Mouse (Mus musculus) heart, adult 2 months (tissue): Measurements from ENCODE around the gene Thop1. TPM values are rescaled to one million over a fixed set of nuclear protein-coding genes. Genes with fewer than 3 reads are reported as not detected.
A peak's percentile ranks its signal among the peaks of the same experiment; 100 is the strongest.

Experiments
- DNase-seq, 2 experiments: peaks; one replicate each; pipeline ENCODE4 v3.0.0; 2021
- H3K27ac ChIP-seq: fragments of 200-600 bp; 2 replicates; pipeline ENCODE4 v1.8.1; 2022
- H3K27me3 ChIP-seq: fragments of 200-500 bp; 2 replicates; pipeline ENCODE4 v1.6.1; 2012; ENCODE audit warnings: mild to moderate bottlenecking, low read length, inconsistent platforms, mixed read lengths; ENCODE audit not compliant: control insufficient read depth, insufficient read depth
- H3K36me3 ChIP-seq: fragments of 200-500 bp; 2 replicates; pipeline ENCODE4 v1.6.1; 2012; ENCODE audit warnings: low read length, inconsistent platforms; ENCODE audit not compliant: control insufficient read depth, insufficient read depth
- H3K4me1 ChIP-seq: fragments of 200-500 bp; 2 replicates; pipeline ENCODE4 v1.6.1; 2011; ENCODE audit warnings: low read length; ENCODE audit not compliant: control insufficient read depth, insufficient read depth
- H3K4me3 ChIP-seq: fragments of 200-600 bp; 2 replicates; pipeline ENCODE4 v1.8.1; 2022
- H3K79me2 ChIP-seq: fragments of 200-500 bp; replicated peaks from 2 replicates; pipeline ENCODE4 v1.6.1; 2012; ENCODE audit warnings: mild to moderate bottlenecking, inconsistent platforms, low read length, moderate library complexity, mixed read lengths; ENCODE audit not compliant: control insufficient read depth, insufficient read depth
- H3K9ac ChIP-seq: fragments of 200-500 bp; 2 replicates; pipeline ENCODE4 v1.6.1; 2012; ENCODE audit warnings: low read depth, mild to moderate bottlenecking, control low read depth, inconsistent platforms, low read length, mixed read lengths
- CTCF ChIP-seq: fragments of 200-600 bp; IDR thresholded peaks from 2 replicates; pipeline ENCODE4 v1.8.1; 2022; ENCODE audit warnings: antibody characterized with exemption, mild to moderate bottlenecking, moderate library complexity
- EP300 ChIP-seq: fragments of 200-500 bp; IDR thresholded peaks from 2 replicates; pipeline ENCODE4 v1.6.1; 2011; ENCODE audit warnings: low read depth, low read length, control low read depth; ENCODE audit not compliant: insufficient read depth
- POLR2A ChIP-seq: fragments of 200-500 bp; IDR thresholded peaks from 2 replicates; pipeline ENCODE4 v1.6.1; 2011; ENCODE audit warnings: mild to moderate bottlenecking, low read depth, low read length, control low read depth; ENCODE audit not compliant: insufficient read depth
- WGBS: fragments of 180-500 bp; shearing (Covaris S2); methylation state at CpG from one replicate; pipeline ENCODE4 v1.1.7; 2018; 5-methylcytosine and 5-hydroxymethylcytosine counted together
- intact Hi-C: fragments of 180-260 bp; cut with DNase I; formaldehyde crosslinking; loops from one replicate; pipeline ENCODE4 v1.15.1; 2025
- polyA plus RNA-seq: library from polyadenylated mRNA; depleted of rRNA; stranded (reverse); fragments of >200 nt; gene quantifications from 2 replicates; pipeline ENCODE4 v1.2.3, GENCODE M21; 2012
- total RNA-seq, 2 experiments: library from RNA; stranded (reverse); gene quantifications; 2 replicates each; pipeline ENCODE4 v1.2.3; 2021

Gene Thop1
- total and polyA plus RNA-seq, 3 experiments: 11.3 to 15.5 (median 15.2) TPM

GRCm38 (mm10) chr10:81089216-81089615, 19.4 kb downstream of the Thop1 start:
- H3K36me3 ChIP-seq: no peaks in the 10 kb centered on the region
- DNase-seq: no peak
- intact Hi-C loops: no loop called here
- WGBS: 38% methylated on average over 2 of the region's 2 CpGs
- TF ChIP-seq EP300: no peak
- no peak for TF ChIP-seq CTCF
- no peak for TF ChIP-seq POLR2A
- no peaks in the 10 kb centered on the region for H3K27me3 ChIP-seq
- no peaks in the 10 kb centered on the region for H3K79me2 ChIP-seq
- no peak overlapping the region for H3K4me3 ChIP-seq
- no peak overlapping the region for H3K9ac ChIP-seq
- no peaks in the 10 kb centered on the region for H3K4me1 ChIP-seq
- H3K27ac ChIP-seq: no peak overlapping the region

- Histone ChIP-seq H3K36me3 (no peaks in the 10 kb centered on the region), H3K79me2 (no peaks in the 10 kb centered on the region), H3K9ac (no peak overlapping the region), H3K27ac (no peak overlapping the region), H3K4me3 (no peak overlapping the region), H3K27me3 (no peaks in the 10 kb centered on the region), H3K4me1 (no peaks in the 10 kb centered on the region)
- no peak for DNase-seq
- TF ChIP-seq EP300: no peak
- TF ChIP-seq CTCF: no peak
- TF ChIP-seq POLR2A: no peak
- 73% methylated on average over 7 of the region's 7 CpGs for WGBS
- intact Hi-C loops: no loop called here
Measured at GRCm38 (mm10) chr10:81090621-81091020, 20.8 kb downstream of the Thop1 start.

- Histone ChIP-seq H3K79me2 (no peaks in the 10 kb centered on the region), H3K9ac (no peak overlapping the region), H3K27me3 (no peaks in the 10 kb centered on the region), H3K36me3 (no peaks in the 10 kb centered on the region), H3K27ac (no peak overlapping the region), H3K4me3 (no peak overlapping the region), H3K4me1 (no peaks in the 10 kb centered on the region)
- peak; percentile 26 to 51 for DNase-seq
- 42% methylated on average over 22 of the region's 22 CpGs for WGBS
- intact Hi-C loops: no loop called here
- TF ChIP-seq CTCF (no peak), POLR2A (no peak), EP300 (no peak)
Measured at GRCm38 (mm10) chr10:81092465-81093250, 22.8 kb downstream of the Thop1 start.

GRCm38 (mm10) chr10:81094931-81095678, 25.3 kb downstream of the Thop1 start:
- 59% methylated on average over 9 of the region's 9 CpGs for whole genome bisulfite sequencing
- H3K9ac ChIP-seq: no peak overlapping the region

GRCm38 (mm10) chr10:81105565-81106112, 35.8 kb downstream of the Thop1 start, which contains the start of gene Map2k2:
Gene Map2k2, plus strand, starts transcription at chr10:81105915.
- Histone ChIP-seq H3K79me2 (peaks cover 7% of the 10 kb centered on the region; the same call in 1 of the 2 replicates), H3K36me3 (no peaks in the 10 kb centered on the region), H3K9ac (peak within 1 kb of the TSS; percentile 89), H3K27me3 (no peaks in the 10 kb centered on the region), H3K4me1 (peaks cover 3% of the 10 kb centered on the region; the same call in 1 of the 2 replicates), H3K27ac (peak within 1 kb of the TSS; percentile 99), H3K4me3 (peak within 1 kb of the TSS; percentile 97)
- intact Hi-C loops: loop anchor here (1.0 to 2.0 kb wide), 3 partner anchors 32 to 71 kb away; partner anchors contain the start of gene Eef2
- TF ChIP-seq EP300: peak; percentile 70; the same call in 1 of the 2 replicates
- TF ChIP-seq POLR2A: peak; percentile 99
- no peak for TF ChIP-seq CTCF
- under 1% methylated on average over 56 of the region's 56 CpGs for WGBS
- DNase-seq: peak; percentile 97 to 99

More at GRCm38 (mm10) chr10:81094931-81095678, 25.3 kb downstream of the Thop1 start:
- no peak for DNase-seq
- no peak for TF ChIP-seq POLR2A
- no peak overlapping the region for H3K27ac ChIP-seq
- H3K79me2 ChIP-seq: no peaks in the 10 kb centered on the region
- no peaks in the 10 kb centered on the region for H3K4me1 ChIP-seq
- no peak overlapping the region for H3K4me3 ChIP-seq
- H3K36me3 ChIP-seq: no peaks in the 10 kb centered on the region
- intact Hi-C loops: no loop called here
- no peaks in the 10 kb centered on the region for H3K27me3 ChIP-seq
